Mouse (Mus musculus): Measurements from ENCODE around the gene Ssbp2.

Ssbp2 gene

GRCm38 (mm10) chr13:91461711-91462351 lies 1.7 kb downstream of the Ssbp2 start:
- DNase-seq (ENCODE audit: low spot score), result no peak

GRCm38 (mm10) chr13:91462395-91462794 lies 2.3 kb downstream of the Ssbp2 start:
- no peak for DNase-seq (ENCODE audit: low spot score)

GRCm38 (mm10) chr13:91462893-91463481 lies 2.9 kb downstream of the Ssbp2 start:
- no peak for DNase-seq (ENCODE audit: low spot score)

- DNase-seq (ENCODE audit: low spot score), result no peak
These were observed 5.1 kb downstream of the Ssbp2 start for GRCm38 (mm10) chr13:91465002-91465715.

GRCm38 (mm10) chr13:91471566-91471965 lies 11.5 kb downstream of the Ssbp2 start:
- DNase-seq (ENCODE audit: low spot score), result no peak

GRCm38 (mm10) chr13:91471980-91472379 lies 11.9 kb downstream of the Ssbp2 start:
- no peak for DNase-seq (ENCODE audit: low spot score)

- DNase-seq (ENCODE audit: low spot score), result no peak
These were observed 13.4 kb downstream of the Ssbp2 start for GRCm38 (mm10) chr13:91473527-91473926.

- DNase-seq (ENCODE audit: low spot score), result no peak
These were observed 13.9 kb downstream of the Ssbp2 start for GRCm38 (mm10) chr13:91474027-91474426.

- no peak for DNase-seq (ENCODE audit: low spot score)
These were observed 15.8 kb downstream of the Ssbp2 start for GRCm38 (mm10) chr13:91475888-91476287.

GRCm38 (mm10) chr13:91476596-91477100 lies 16.6 kb downstream of the Ssbp2 start:
- DNase-seq (ENCODE audit: low spot score), result no peak

GRCm38 (mm10) chr13:91478011-91478410 lies 17.9 kb downstream of the Ssbp2 start:
- no peak for DNase-seq (ENCODE audit: low spot score)

- no peak for DNase-seq (ENCODE audit: low spot score)
These were observed 24.2 kb downstream of the Ssbp2 start for GRCm38 (mm10) chr13:91484303-91484702.

GRCm38 (mm10) chr13:91492133-91492532 lies 32.0 kb downstream of the Ssbp2 start:
- no peak for DNase-seq (ENCODE audit: low spot score)

- DNase-seq (ENCODE audit: low spot score), result no peak
These were observed 37.0 kb downstream of the Ssbp2 start for GRCm38 (mm10) chr13:91497055-91497454.

- DNase-seq (ENCODE audit: low spot score), result no peak
These were observed 41.7 kb downstream of the Ssbp2 start for GRCm38 (mm10) chr13:91501735-91502134.

GRCm38 (mm10) chr13:91502642-91503373 lies 42.7 kb downstream of the Ssbp2 start:
- no peak for DNase-seq (ENCODE audit: low spot score)

- no peak for DNase-seq (ENCODE audit: low spot score)
These were observed 48.9 kb downstream of the Ssbp2 start for GRCm38 (mm10) chr13:91508991-91509390.

- DNase-seq (ENCODE audit: low spot score), result no peak
These were observed 49.4 kb downstream of the Ssbp2 start for GRCm38 (mm10) chr13:91509467-91509866.

GRCm38 (mm10) chr13:91514979-91515378 lies 54.9 kb downstream of the Ssbp2 start:
- DNase-seq (ENCODE audit: low spot score), result no peak

GRCm38 (mm10) chr13:91520073-91520750 lies 60.1 kb downstream of the Ssbp2 start:
- no peak for DNase-seq (ENCODE audit: low spot score)

GRCm38 (mm10) chr13:91520968-91521367 lies 60.9 kb downstream of the Ssbp2 start:
- no peak for DNase-seq (ENCODE audit: low spot score)

- DNase-seq (ENCODE audit: low spot score), result no peak
These were observed 66.0 kb downstream of the Ssbp2 start for GRCm38 (mm10) chr13:91526058-91526457.
